Mouse (Mus musculus): ENCODE results near the gene Cdc25b. TPM values are rescaled to one million over a fixed set of nuclear protein-coding genes. Genes with fewer than 3 reads are reported as not detected.
"Not testable (repeated sequence)": the region's sequence is repeated elsewhere in the genome, so short reads cannot be mapped to it uniquely, and the experiment has no call there.

Gene Cdc25b
- polyA plus RNA-seq, 1 experiment from 2014 or later: 18.5 TPM

DNA sequence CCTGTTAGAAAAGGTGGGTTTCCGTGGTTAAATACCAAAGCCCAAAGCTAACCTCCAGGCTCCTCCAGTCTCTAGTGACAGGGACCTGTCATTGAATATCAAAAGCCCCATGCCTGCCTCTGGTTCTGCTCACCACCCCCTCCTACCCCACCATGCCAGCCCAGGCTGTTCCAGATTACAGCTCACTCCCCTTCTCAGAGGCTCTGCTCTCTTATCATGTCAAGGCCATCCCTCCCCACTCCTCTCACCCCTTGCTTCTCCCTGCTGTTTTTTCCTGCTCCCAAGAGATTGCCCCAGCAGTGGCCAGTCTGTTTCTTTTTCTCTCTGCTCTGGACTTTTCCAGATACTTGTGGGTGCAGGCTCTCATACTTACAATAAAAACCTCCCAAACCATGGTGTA is 36.8 kb downstream of the Cdc25b start:
- no peak overlapping the region for H3K9ac ChIP-seq (ENCODE audit: low read depth, low read length)
- H3K4me1 ChIP-seq (ENCODE audit: control insufficient read depth, insufficient read depth, low read length): no peaks in the 10 kb centered on the region
- no peak overlapping the region for H3K4me3 ChIP-seq (ENCODE audit: low read depth, low read length)
- no peak overlapping the region for H3K4me2 ChIP-seq (ENCODE audit: low read length)
- H3K27ac ChIP-seq (ENCODE audit: low read length): no peak overlapping the region
- no peak for ATAC-seq
- H3K36me3 ChIP-seq (ENCODE audit: control insufficient read depth, insufficient read depth, low read length): no peaks in the 10 kb centered on the region
- 81% methylated on average over 1 of the region's 1 CpGs for WGBS
- H3K9me3 ChIP-seq (replicated peaks; ENCODE audit: control insufficient read depth, low read length, poor library complexity, severe bottlenecking): no peaks in the 10 kb centered on the region
- no peaks in the 10 kb centered on the region for H3K27me3 ChIP-seq (ENCODE audit: control insufficient read depth, insufficient read depth, low read depth, low read length)

DNA sequence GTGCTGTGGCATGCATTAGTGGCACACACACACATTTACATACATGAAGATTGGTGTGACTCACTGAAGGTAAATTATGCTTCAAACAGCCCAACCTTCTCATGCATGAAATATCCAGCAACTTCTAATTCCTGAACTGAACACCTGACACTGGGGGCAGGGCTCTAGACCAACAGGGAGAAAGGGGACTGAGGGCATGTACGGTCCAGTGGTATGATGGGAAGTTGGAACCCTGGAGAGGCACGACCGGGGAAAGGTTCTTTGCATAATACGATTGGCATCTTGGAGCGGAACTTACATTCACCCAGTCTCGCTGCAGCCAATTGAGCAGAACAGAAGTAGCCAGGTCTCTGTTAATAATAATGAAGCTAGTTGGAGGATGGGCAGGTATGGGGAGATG is 38.4 kb downstream of the Cdc25b start:
- Histone ChIP-seq H3K4me3 (ENCODE audit: low read depth, low read length) (no peak overlapping the region), H3K9ac (ENCODE audit: low read depth, low read length) (no peak overlapping the region), H3K36me3 (ENCODE audit: control insufficient read depth, insufficient read depth, low read length) (no peaks in the 10 kb centered on the region), H3K9me3 (replicated peaks; ENCODE audit: control insufficient read depth, low read length, poor library complexity, severe bottlenecking) (no peaks in the 10 kb centered on the region), H3K27me3 (ENCODE audit: control insufficient read depth, insufficient read depth, low read depth, low read length) (no peaks in the 10 kb centered on the region), H3K4me2 (ENCODE audit: low read length) (no peak overlapping the region), H3K27ac (ENCODE audit: low read length) (no peak overlapping the region), H3K4me1 (ENCODE audit: control insufficient read depth, insufficient read depth, low read length) (no peaks in the 10 kb centered on the region)
- ATAC-seq: no peak
- 79% methylated on average over 6 of the region's 6 CpGs for WGBS

DNA sequence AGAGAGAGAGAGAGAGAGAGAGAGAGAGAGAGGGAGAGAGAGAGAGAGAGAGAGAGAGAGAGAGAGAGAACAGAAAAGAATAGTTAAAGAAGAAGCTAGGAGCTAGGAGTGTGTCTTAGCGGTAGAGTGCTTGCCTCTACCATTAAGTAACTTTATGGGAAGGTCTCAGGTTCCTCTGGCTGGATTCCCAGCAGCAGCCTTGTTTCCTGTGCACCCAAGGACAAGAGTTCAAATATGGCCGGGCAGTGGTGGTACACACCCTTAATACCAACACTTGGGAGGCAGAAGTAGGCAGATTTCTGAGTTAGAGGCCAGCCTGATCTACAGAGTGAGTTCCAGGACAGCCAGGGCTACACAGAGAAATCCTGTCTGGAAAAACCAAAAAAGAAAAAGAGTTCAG is 39.9 kb downstream of the Cdc25b start:
- H3K27ac ChIP-seq (ENCODE audit: low read length); H3K36me3 ChIP-seq (ENCODE audit: control insufficient read depth, insufficient read depth, low read length); H3K9ac ChIP-seq (ENCODE audit: low read depth, low read length); H3K27me3 ChIP-seq (ENCODE audit: control insufficient read depth, insufficient read depth, low read depth, low read length); ATAC-seq; H3K4me3 ChIP-seq (ENCODE audit: low read depth, low read length); H3K4me2 ChIP-seq (ENCODE audit: low read length); H3K9me3 ChIP-seq (replicated peaks; ENCODE audit: control insufficient read depth, low read length, poor library complexity, severe bottlenecking); H3K4me1 ChIP-seq (ENCODE audit: control insufficient read depth, insufficient read depth, low read length): not testable (repeated sequence)
- WGBS: 82% methylated on average over 2 of the region's 2 CpGs

GRCm38 (mm10) chr2:131227243-131227642 is 40.5 kb downstream of the Cdc25b start:
- H3K27me3 ChIP-seq (ENCODE audit: control insufficient read depth, insufficient read depth, low read depth, low read length): no peaks in the 10 kb centered on the region
- H3K9me3 ChIP-seq (replicated peaks; ENCODE audit: control insufficient read depth, low read length, poor library complexity, severe bottlenecking): no peaks in the 10 kb centered on the region
- H3K36me3 ChIP-seq (ENCODE audit: control insufficient read depth, insufficient read depth, low read length): no peaks in the 10 kb centered on the region
- no peak overlapping the region for H3K4me3 ChIP-seq (ENCODE audit: low read depth, low read length)
- ATAC-seq: no peak
- H3K4me2 ChIP-seq (ENCODE audit: low read length): no peak overlapping the region
- H3K4me1 ChIP-seq (ENCODE audit: control insufficient read depth, insufficient read depth, low read length): no peaks in the 10 kb centered on the region
- no peak overlapping the region for H3K9ac ChIP-seq (ENCODE audit: low read depth, low read length)
- WGBS: 90% methylated on average over 3 of the region's 3 CpGs
- H3K27ac ChIP-seq (ENCODE audit: low read length): no peak overlapping the region

- 90% methylated on average over 2 of the region's 2 CpGs for WGBS
- Histone ChIP-seq H3K4me1 (ENCODE audit: control insufficient read depth, insufficient read depth, low read length) (peaks cover 11% of the 10 kb centered on the region), H3K4me2 (ENCODE audit: low read length) (no peak overlapping the region), H3K27me3 (ENCODE audit: control insufficient read depth, insufficient read depth, low read depth, low read length) (no peaks in the 10 kb centered on the region), H3K27ac (ENCODE audit: low read length) (no peak overlapping the region), H3K4me3 (ENCODE audit: low read depth, low read length) (no peak overlapping the region), H3K9me3 (replicated peaks; ENCODE audit: control insufficient read depth, low read length, poor library complexity, severe bottlenecking) (no peaks in the 10 kb centered on the region), H3K36me3 (ENCODE audit: control insufficient read depth, insufficient read depth, low read length) (no peaks in the 10 kb centered on the region), H3K9ac (ENCODE audit: low read depth, low read length) (no peak overlapping the region)
- ATAC-seq: no peak
Measured at GRCm38 (mm10) chr2:131232558-131232957, 45.8 kb downstream of the Cdc25b start.

DNA sequence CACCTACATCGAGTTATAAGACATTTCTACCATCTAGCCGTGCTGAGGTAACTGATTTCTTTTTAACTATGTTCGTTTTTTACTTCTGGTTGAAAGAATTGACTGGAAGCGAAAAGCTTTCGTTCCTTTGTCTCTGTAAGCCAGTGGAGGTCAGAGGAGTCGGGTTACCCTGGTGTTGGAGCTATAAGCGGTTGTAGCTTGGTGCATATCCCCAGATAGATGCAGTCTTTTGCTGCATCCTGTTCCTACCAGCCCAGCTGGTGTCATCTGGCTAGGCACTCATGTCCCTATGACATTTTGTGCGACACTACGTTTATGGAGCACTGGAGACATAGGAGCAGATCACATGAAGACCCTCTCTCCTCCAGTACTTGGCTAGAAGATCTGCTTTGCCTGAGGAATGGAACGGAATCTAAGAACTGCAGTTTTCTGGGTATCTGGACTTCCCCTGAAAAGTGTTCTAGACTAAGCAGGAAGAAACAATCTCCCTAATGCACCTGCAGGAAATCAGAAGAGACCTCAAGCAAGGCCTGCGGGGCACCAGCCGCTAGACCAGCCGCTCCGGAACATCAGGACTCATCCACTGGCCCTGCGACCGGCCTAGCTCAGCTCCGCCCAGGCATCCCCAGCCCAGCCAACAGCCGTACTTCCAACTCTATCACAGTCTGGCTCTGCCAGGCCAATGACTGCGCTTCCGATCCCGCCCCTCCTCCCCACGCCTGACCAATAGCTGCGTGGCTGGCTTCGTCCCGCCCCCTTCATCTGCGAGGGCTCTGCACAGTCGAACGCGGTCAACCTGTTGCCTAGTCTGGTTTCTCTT is 46.8 kb downstream of the Cdc25b start, which contains the start of gene Mavs:
Mavs (plus strand) TSS at position 757 of the 820 bp plus-strand sequence.
- Histone ChIP-seq H3K9me3 (replicated peaks; ENCODE audit: control insufficient read depth, low read length, poor library complexity, severe bottlenecking) (no peaks in the 10 kb centered on the region), H3K27me3 (ENCODE audit: control insufficient read depth, insufficient read depth, low read depth, low read length) (no peaks in the 10 kb centered on the region), H3K9ac (ENCODE audit: low read depth, low read length) (peak within 1 kb of the TSS; percentile 65), H3K36me3 (ENCODE audit: control insufficient read depth, insufficient read depth, low read length) (no peaks in the 10 kb centered on the region), H3K4me3 (ENCODE audit: low read depth, low read length) (peak within 1 kb of the TSS; percentile 54), H3K27ac (ENCODE audit: low read length) (no peak within 1 kb of the TSS), H3K4me1 (ENCODE audit: control insufficient read depth, insufficient read depth, low read length) (peaks cover 11% of the 10 kb centered on the region), H3K4me2 (ENCODE audit: low read length) (peak within 1 kb of the TSS; percentile 95)
- peak; percentile 100 for ATAC-seq
- WGBS: 7% methylated on average over 29 of the region's 29 CpGs

GRCm38 (mm10) chr2:131234127-131234650 is 47.4 kb downstream of the Cdc25b start:
- no peak overlapping the region for H3K27ac ChIP-seq (ENCODE audit: low read length)
- 11% methylated on average over 28 of the region's 28 CpGs for whole genome bisulfite sequencing

DNA sequence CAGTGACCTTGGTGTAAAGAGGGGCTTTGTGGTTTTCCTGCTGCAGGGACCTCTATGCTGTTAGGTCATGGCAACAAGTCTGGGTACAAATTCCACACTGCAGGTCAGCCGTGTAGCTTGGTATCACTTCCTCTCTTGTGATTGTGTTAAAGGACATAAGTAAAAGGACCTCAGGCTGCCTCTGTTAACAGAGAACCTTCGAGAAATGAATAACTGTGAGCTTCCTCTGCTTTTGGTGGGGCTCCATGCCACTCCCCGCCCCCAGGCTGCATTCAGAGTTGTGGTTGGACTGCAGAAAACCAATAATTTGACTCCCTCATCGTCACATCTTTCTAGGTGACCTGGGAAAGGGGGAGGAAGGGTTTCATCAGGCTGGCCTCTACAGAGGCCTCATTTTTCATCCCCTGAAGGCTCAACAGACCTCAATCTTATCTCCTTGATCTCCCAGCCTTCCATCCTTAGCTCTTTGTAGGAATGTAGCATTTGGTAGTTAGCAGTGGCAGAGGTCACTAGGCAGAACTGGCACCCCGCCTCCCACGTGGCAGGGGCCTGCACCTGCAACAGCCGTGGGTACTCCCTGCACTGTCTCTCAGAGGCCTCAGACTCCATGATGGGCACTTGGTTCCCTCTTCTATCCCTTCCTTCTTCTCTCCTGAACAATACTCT is 48.4 kb downstream of the Cdc25b start:
- H3K36me3 ChIP-seq (ENCODE audit: control insufficient read depth, insufficient read depth, low read length): no peaks in the 10 kb centered on the region
- no peaks in the 10 kb centered on the region for H3K9me3 ChIP-seq (replicated peaks; ENCODE audit: control insufficient read depth, low read length, poor library complexity, severe bottlenecking)
- peak overlapping the region; percentile 95; the same call in 1 of the 2 replicates for H3K4me2 ChIP-seq (ENCODE audit: low read length)
- H3K4me1 ChIP-seq (ENCODE audit: control insufficient read depth, insufficient read depth, low read length): peaks cover 11% of the 10 kb centered on the region
- no peak overlapping the region for H3K4me3 ChIP-seq (ENCODE audit: low read depth, low read length)
- no peak for ATAC-seq
- WGBS: 82% methylated on average over 7 of the region's 7 CpGs
- H3K27ac ChIP-seq (ENCODE audit: low read length): no peak overlapping the region
- H3K9ac ChIP-seq (ENCODE audit: low read depth, low read length): no peak overlapping the region; the same call in 1 of the 2 replicates
- H3K27me3 ChIP-seq (ENCODE audit: control insufficient read depth, insufficient read depth, low read depth, low read length): no peaks in the 10 kb centered on the region

More at GRCm38 (mm10) chr2:131234127-131234650, 47.4 kb downstream of the Cdc25b start:
- Histone ChIP-seq H3K9me3 (replicated peaks; ENCODE audit: control insufficient read depth, low read length, poor library complexity, severe bottlenecking) (no peaks in the 10 kb centered on the region), H3K36me3 (ENCODE audit: control insufficient read depth, insufficient read depth, low read length) (no peaks in the 10 kb centered on the region), H3K9ac (ENCODE audit: low read depth, low read length) (peak overlapping the region; percentile 65), H3K4me3 (ENCODE audit: low read depth, low read length) (peak overlapping the region; percentile 54), H3K27me3 (ENCODE audit: control insufficient read depth, insufficient read depth, low read depth, low read length) (no peaks in the 10 kb centered on the region), H3K4me1 (ENCODE audit: control insufficient read depth, insufficient read depth, low read length) (peaks cover 11% of the 10 kb centered on the region), H3K4me2 (ENCODE audit: low read length) (peak overlapping the region; percentile 95)
- ATAC-seq: peak; percentile 46

DNA sequence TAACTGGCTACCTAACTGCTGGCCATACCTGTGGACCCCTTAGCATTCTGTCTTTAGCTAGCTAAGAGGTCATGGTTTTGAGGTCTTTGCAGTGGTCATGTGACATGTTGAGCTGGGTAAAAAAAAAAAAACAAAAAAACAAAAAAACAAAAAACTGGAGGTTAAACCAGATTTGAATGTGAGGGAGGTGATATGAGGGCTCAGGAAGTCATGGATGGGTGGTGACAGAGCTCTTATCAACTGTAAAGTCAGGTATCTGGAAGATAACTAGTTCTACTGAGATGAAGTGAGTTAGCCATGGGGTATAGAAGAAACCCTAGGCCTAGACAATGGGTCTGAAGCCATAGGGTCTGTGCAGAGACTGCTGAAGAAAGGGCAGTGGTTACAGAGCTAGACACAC is 55.4 kb downstream of the Cdc25b start:
- no peaks in the 10 kb centered on the region for H3K27me3 ChIP-seq (ENCODE audit: control insufficient read depth, insufficient read depth, low read depth, low read length)
- H3K9ac ChIP-seq (ENCODE audit: low read depth, low read length): no peak overlapping the region
- H3K4me3 ChIP-seq (ENCODE audit: low read depth, low read length): no peak overlapping the region
- no peak overlapping the region for H3K27ac ChIP-seq (ENCODE audit: low read length)
- no peaks in the 10 kb centered on the region for H3K4me1 ChIP-seq (ENCODE audit: control insufficient read depth, insufficient read depth, low read length)
- ATAC-seq: no peak
- H3K9me3 ChIP-seq (replicated peaks; ENCODE audit: control insufficient read depth, low read length, poor library complexity, severe bottlenecking): no peaks in the 10 kb centered on the region
- H3K4me2 ChIP-seq (ENCODE audit: low read length): no peak overlapping the region
- no peaks in the 10 kb centered on the region for H3K36me3 ChIP-seq (ENCODE audit: control insufficient read depth, insufficient read depth, low read length)
